Mouse (Mus musculus): Measurements from ENCODE around the gene Reep6.

GRCm38 (mm10) chr10:80298571-80299281 is 31.0 kb upstream of the Reep6 start:
- TF ChIP-seq CTCF (IDR thresholded peaks at IDR 0.05; ENCODE audit: borderline replicate concordance, insufficient read depth, low read length) (no peak), POLR2A (IDR thresholded peaks at IDR 0.05; ENCODE audit: low read depth, low read length) (no peak)

Data from embryonic fibroblast, embryonic 13.5 days (primary cell).